Mouse (Mus musculus) intestine, embryonic 15.5 days (tissue): ENCODE results near the gene Elf1. TPM values are rescaled to one million over a fixed set of nuclear protein-coding genes. Genes with fewer than 3 reads are reported as not detected.
A peak's percentile ranks its signal among the peaks of the same experiment; 100 is the strongest.

Source experiments
- ATAC-seq: fragments of 200-750 bp; cut with Nextera tagmentation; 2 replicates; pipeline ENCODE4 v1.8.0; 2017; ENCODE audit warnings: moderate TSS enrichment, moderate library complexity
- H3K27ac ChIP-seq: fragments of 300-500 bp; sonication (generic); 2 replicates; pipeline ENCODE4 v1.5.1; 2015; ENCODE audit warnings: mild to moderate bottlenecking, inconsistent platforms
- H3K27me3 ChIP-seq: fragments of 300-500 bp; sonication (generic); replicated peaks from 2 replicates; pipeline ENCODE4 v1.6.1; 2015; ENCODE audit warnings: inconsistent platforms
- H3K36me3 ChIP-seq: fragments of 300-500 bp; sonication (generic); 2 replicates; pipeline ENCODE4 v1.6.1; 2015; ENCODE audit warnings: inconsistent platforms
- H3K4me1 ChIP-seq: fragments of 300-500 bp; sonication (generic); replicated peaks from 2 replicates; pipeline ENCODE4 v1.6.1; 2015; ENCODE audit warnings: inconsistent platforms
- H3K4me2 ChIP-seq: fragments of 300-500 bp; sonication (generic); replicated peaks from 2 replicates; pipeline ENCODE4 v1.6.1; 2015; ENCODE audit warnings: mild to moderate bottlenecking, inconsistent platforms
- H3K4me3 ChIP-seq: fragments of 300-500 bp; sonication (generic); replicated peaks from 2 replicates; pipeline ENCODE4 v1.5.1; 2015; ENCODE audit warnings: inconsistent platforms
- H3K9ac ChIP-seq: fragments of 300-500 bp; sonication (generic); 2 replicates; pipeline ENCODE4 v1.6.1; 2015; ENCODE audit warnings: inconsistent platforms
- H3K9me3 ChIP-seq: fragments of 300-500 bp; sonication (generic); 2 replicates; pipeline ENCODE4 v1.6.1; 2016; ENCODE audit warnings: inconsistent platforms
- WGBS: fragments of 180-500 bp; shearing (Covaris S2); methylation state at CpG from one replicate; pipeline ENCODE4 v1.1.7; 2015; 5-methylcytosine and 5-hydroxymethylcytosine counted together
- polyA plus RNA-seq: library from polyadenylated mRNA; unstranded; fragments of >200 nt; fragmentation: Nextera tagmentation; extraction: Ambion mirVana; gene quantifications from 2 replicates; pipeline ENCODE4 v1.2.1, GENCODE M21; 2015

The Elf1 gene
- polyA plus RNA-seq, 1 experiment from 2014 or later: 27.0 TPM

- WGBS: 74% methylated on average over 4 of the region's 4 CpGs
- ATAC-seq: no peak
- Histone ChIP-seq H3K36me3 (no peaks in the 10 kb centered on the region), H3K27ac (no peak overlapping the region), H3K4me1 (peaks cover 4% of the 10 kb centered on the region; the same call in 1 of the 2 replicates), H3K4me2 (no peak overlapping the region), H3K27me3 (no peaks in the 10 kb centered on the region), H3K9ac (no peak overlapping the region), H3K9me3 (no peaks in the 10 kb centered on the region), H3K4me3 (no peak overlapping the region)
These were observed 19.8 kb downstream of the Elf1 start for GRCm38 (mm10) chr14:79500756-79501155.

- H3K27ac ChIP-seq: peak overlapping the region; percentile 3; the same call in 1 of the 2 replicates
- no peaks in the 10 kb centered on the region for H3K36me3 ChIP-seq
- no peaks in the 10 kb centered on the region for H3K27me3 ChIP-seq
- 60% methylated on average over 5 of the region's 5 CpGs for WGBS
- peak; percentile 60 for ATAC-seq
- no peaks in the 10 kb centered on the region for H3K9me3 ChIP-seq
- H3K9ac ChIP-seq: no peak overlapping the region
- H3K4me3 ChIP-seq: no peak overlapping the region
- H3K4me1 ChIP-seq: peaks cover 6% of the 10 kb centered on the region; the same call in 1 of the 2 replicates
- no peak overlapping the region for H3K4me2 ChIP-seq
These were observed 22.5 kb downstream of the Elf1 start for GRCm38 (mm10) chr14:79503371-79504075.

DNA sequence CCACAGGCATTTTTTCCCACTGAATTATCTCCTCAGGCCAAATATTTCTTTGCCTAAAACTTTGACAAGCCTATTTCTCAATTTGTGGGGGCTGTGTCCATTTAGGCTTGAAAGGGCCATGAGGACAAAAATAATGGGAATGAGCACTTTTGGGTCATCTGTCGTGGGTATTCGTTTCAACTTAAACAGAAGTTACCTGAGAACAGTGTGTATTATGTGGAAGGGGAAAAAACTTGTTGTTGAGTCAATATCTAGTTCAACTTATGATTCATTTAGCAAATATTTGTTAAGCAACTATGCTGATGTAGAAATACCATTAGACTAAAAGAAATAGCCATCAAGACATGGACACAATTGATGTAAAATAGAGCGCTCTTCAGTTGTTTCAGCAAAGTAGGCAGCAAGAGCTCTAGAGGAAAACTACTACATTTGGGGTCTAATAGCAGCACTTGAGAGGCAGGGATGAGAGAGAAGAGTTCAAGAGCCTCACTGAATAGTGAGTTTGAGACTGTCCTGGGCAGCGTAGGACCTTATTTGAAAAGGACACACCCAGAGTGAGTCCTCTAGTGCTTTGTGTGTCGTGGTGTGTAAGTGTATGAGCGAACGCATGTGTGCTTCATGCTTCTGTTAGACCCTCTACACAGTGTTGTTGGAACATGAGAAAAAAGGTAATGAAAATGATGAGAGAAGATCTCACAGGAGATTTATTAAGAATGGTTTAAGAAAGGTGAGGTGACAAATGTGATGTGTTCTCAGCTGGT is 23.4 kb downstream of the Elf1 start:
- Histone ChIP-seq H3K27ac (peak overlapping the region; percentile 3; the same call in 1 of the 2 replicates), H3K4me1 (peaks cover 12% of the 10 kb centered on the region; the same call in 1 of the 2 replicates), H3K4me3 (no peak overlapping the region), H3K4me2 (no peak overlapping the region), H3K9ac (no peak overlapping the region), H3K36me3 (no peaks in the 10 kb centered on the region), H3K27me3 (no peaks in the 10 kb centered on the region), H3K9me3 (no peaks in the 10 kb centered on the region)
- no peak for ATAC-seq
- 86% methylated on average over 7 of the region's 7 CpGs for WGBS

- peaks cover 14% of the 10 kb centered on the region; the same call in 1 of the 2 replicates for H3K4me1 ChIP-seq
- no peak overlapping the region for H3K27ac ChIP-seq
- H3K27me3 ChIP-seq: no peaks in the 10 kb centered on the region
- ATAC-seq: peak; percentile 20; the same call in 1 of the 2 replicates
- no peak overlapping the region; the same call in 1 of the 2 replicates for H3K9ac ChIP-seq
- H3K4me3 ChIP-seq: no peak overlapping the region
- H3K36me3 ChIP-seq: no peaks in the 10 kb centered on the region
- WGBS: 57% methylated on average over 9 of the region's 9 CpGs
- H3K9me3 ChIP-seq: no peaks in the 10 kb centered on the region
- H3K4me2 ChIP-seq: peak overlapping the region; percentile 3; the same call in 1 of the 2 replicates
These were observed 25.2 kb downstream of the Elf1 start for GRCm38 (mm10) chr14:79506207-79506606.

- 64% methylated on average over 1 of the region's 1 CpGs for WGBS
- Histone ChIP-seq H3K4me3 (no peak overlapping the region), H3K9ac (no peak overlapping the region), H3K27me3 (no peaks in the 10 kb centered on the region), H3K4me1 (peaks cover 16% of the 10 kb centered on the region; the same call in 1 of the 2 replicates), H3K36me3 (no peaks in the 10 kb centered on the region), H3K4me2 (peak overlapping the region; percentile 3; the same call in 1 of the 2 replicates), H3K27ac (peak overlapping the region; percentile 51), H3K9me3 (no peaks in the 10 kb centered on the region)
- ATAC-seq: peak; percentile 34
These were observed 26.9 kb downstream of the Elf1 start for GRCm38 (mm10) chr14:79507846-79508245.

- 69% methylated on average over 9 of the region's 9 CpGs for WGBS
- Histone ChIP-seq H3K27me3 (no peaks in the 10 kb centered on the region), H3K4me1 (peaks cover 16% of the 10 kb centered on the region; the same call in 1 of the 2 replicates), H3K36me3 (no peaks in the 10 kb centered on the region), H3K9me3 (no peaks in the 10 kb centered on the region), H3K4me3 (no peak overlapping the region), H3K9ac (no peak overlapping the region), H3K4me2 (no peak overlapping the region), H3K27ac (no peak overlapping the region)
- 0 out of 2 replicates have a peak, but pooled peaks have one; percentile 39 for ATAC-seq
These were observed 27.8 kb downstream of the Elf1 start for GRCm38 (mm10) chr14:79508662-79509305.

DNA sequence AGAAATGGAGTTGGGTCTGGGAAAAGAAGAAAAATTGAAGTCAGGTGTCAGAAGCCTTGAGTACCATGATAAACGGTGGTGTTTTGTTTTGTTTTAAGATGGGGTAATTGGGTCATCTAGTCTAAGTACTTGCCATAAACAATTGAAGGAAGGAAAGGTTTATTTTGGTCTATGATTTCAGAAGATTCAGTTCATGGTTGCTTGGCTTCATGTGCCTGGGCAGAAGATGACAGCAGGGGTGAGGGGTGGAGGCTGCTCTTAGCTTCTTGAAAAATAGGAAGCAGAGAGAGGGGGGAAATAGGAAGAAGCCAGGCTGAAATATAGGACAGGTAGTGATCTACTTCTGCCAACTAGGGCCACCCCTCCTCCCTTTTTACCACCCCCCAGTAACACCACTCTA is 30.5 kb downstream of the Elf1 start:
- Histone ChIP-seq H3K27me3 (no peaks in the 10 kb centered on the region), H3K4me1 (0 out of 2 replicates have a peak, but pooled peaks cover 13% of the 10 kb centered on the region), H3K9ac (no peak overlapping the region), H3K9me3 (no peaks in the 10 kb centered on the region), H3K27ac (no peak overlapping the region), H3K36me3 (no peaks in the 10 kb centered on the region), H3K4me3 (no peak overlapping the region), H3K4me2 (no peak overlapping the region)
- ATAC-seq: no peak
- 61% methylated on average over 1 of the region's 1 CpGs for WGBS

DNA sequence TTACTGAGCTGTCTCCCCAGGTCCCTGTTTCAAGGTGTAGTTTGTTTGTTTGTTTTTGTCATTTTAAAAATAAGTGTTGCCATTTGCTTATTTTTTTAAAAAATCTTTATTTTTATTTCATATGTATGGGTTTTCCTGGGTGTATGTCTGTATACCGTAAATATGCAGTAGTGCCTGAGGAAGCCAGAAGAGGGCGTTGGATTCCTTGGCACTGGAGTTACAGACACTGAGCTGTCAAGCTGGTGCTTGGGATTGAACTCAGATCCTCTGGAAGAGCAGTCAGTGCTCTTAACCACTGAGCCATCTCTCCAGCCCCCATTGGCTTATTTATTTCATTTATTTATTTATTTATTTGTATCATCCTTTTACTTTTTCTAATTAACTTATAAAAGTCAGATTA is 33.0 kb downstream of the Elf1 start:
- no peak overlapping the region for H3K27ac ChIP-seq
- H3K36me3 ChIP-seq: no peaks in the 10 kb centered on the region
- no peak for ATAC-seq
- no peaks in the 10 kb centered on the region for H3K27me3 ChIP-seq
- WGBS: 73% methylated on average over 2 of the region's 2 CpGs
- no peak overlapping the region for H3K9ac ChIP-seq
- H3K4me3 ChIP-seq: no peak overlapping the region
- no peak overlapping the region for H3K4me2 ChIP-seq
- H3K4me1 ChIP-seq: 0 out of 2 replicates have a peak, but pooled peaks cover 8% of the 10 kb centered on the region
- no peaks in the 10 kb centered on the region for H3K9me3 ChIP-seq

DNA sequence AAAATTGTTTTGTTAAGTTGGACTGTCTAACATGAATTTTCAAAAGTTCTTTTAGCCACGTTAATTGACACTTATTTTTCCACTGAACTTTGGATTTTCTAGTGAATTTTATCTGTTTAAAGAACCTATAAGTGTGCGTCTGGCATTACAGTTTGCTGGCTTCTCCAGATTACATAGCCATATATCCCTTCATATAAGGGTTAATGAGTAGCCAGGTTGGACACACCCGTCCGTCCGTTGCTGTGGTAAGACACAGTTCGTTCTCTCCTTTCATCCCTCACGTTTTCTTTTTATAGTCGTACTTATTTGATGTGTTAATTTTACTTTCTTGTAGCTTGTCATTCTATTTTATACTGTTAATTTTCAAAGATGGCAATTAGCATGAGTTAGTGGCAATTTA is 34.1 kb downstream of the Elf1 start:
- WGBS: 56% methylated on average over 8 of the region's 8 CpGs
- Histone ChIP-seq H3K9ac (no peak overlapping the region), H3K4me1 (0 out of 2 replicates have a peak, but pooled peaks cover 6% of the 10 kb centered on the region), H3K9me3 (no peaks in the 10 kb centered on the region), H3K4me2 (no peak overlapping the region), H3K36me3 (no peaks in the 10 kb centered on the region), H3K27ac (peak overlapping the region; percentile 74), H3K4me3 (peak overlapping the region; percentile 25), H3K27me3 (no peaks in the 10 kb centered on the region)
- ATAC-seq: peak; percentile 94

- H3K9me3 ChIP-seq: no peaks in the 10 kb centered on the region
- H3K27me3 ChIP-seq: no peaks in the 10 kb centered on the region
- peak overlapping the region; percentile 25 for H3K4me3 ChIP-seq
- H3K4me1 ChIP-seq: 0 out of 2 replicates have a peak, but pooled peaks cover 6% of the 10 kb centered on the region
- H3K9ac ChIP-seq: peak overlapping the region; percentile 33; the same call in 1 of the 2 replicates
- peak overlapping the region; percentile 74 for H3K27ac ChIP-seq
- H3K36me3 ChIP-seq: no peaks in the 10 kb centered on the region
- H3K4me2 ChIP-seq: peak overlapping the region; percentile 50
- ATAC-seq: peak; percentile 95
- WGBS: 54% methylated on average over 8 of the region's 8 CpGs
These were observed 34.7 kb downstream of the Elf1 start for GRCm38 (mm10) chr14:79515511-79516242.

DNA sequence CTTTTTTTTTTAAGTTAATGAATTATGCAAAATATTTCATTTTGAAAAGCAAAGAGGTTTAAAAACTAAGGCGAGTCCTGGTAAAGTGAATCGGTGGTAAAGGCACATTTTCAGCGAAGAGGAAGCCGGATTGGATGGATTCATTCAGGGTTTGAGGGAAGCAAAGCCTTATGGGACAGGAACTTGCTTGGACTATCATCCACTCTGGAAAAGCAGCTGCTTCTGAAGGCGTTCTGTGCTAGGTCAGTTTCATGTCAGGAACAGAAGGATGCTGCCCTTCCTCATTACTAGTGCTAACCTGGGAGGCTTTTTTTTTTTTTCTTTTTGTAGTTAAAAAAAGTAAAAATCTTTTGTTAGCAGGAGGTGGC is 35.2 kb downstream of the Elf1 start:
- WGBS: 64% methylated on average over 5 of the region's 5 CpGs
- peak overlapping the region; percentile 25 for H3K4me3 ChIP-seq
- peak overlapping the region; percentile 74; the same call in 1 of the 2 replicates for H3K27ac ChIP-seq
- no peak for ATAC-seq
- 0 out of 2 replicates have a peak, but pooled peaks cover 7% of the 10 kb centered on the region for H3K4me1 ChIP-seq
- H3K36me3 ChIP-seq: no peaks in the 10 kb centered on the region
- H3K9me3 ChIP-seq: no peaks in the 10 kb centered on the region
- peak overlapping the region; percentile 50 for H3K4me2 ChIP-seq
- no peak overlapping the region for H3K9ac ChIP-seq
- H3K27me3 ChIP-seq: no peaks in the 10 kb centered on the region
